Mouse (Mus musculus) neural tube, embryonic 10.5 days (tissue): Measurements from ENCODE around the gene Aoc3.
"Not testable (repeated sequence)": the region's sequence is repeated elsewhere in the genome, so short reads cannot be mapped to it uniquely, and the experiment has no call there.

Experiments
- DNase-seq: peaks from one replicate; pipeline ENCODE4 v3.0.0-alpha.2; 2017; ENCODE audit warnings: low spot score; ENCODE audit errors: extremely low spot score

The Aoc3 gene

GRCm38 (mm10) chr11:101330371-101330924 lies at the start of gene Aoc3:
Aoc3 (plus strand) TSS chr11:101330605.
- DNase-seq = no peak

- DNase-seq = no peak
Observed at GRCm38 (mm10) chr11:101280837-101281236, 49.6 kb upstream of the Aoc3 start.

- DNase-seq = no peak
Observed at GRCm38 (mm10) chr11:101282896-101283295, 47.5 kb upstream of the Aoc3 start.

- DNase-seq = no peak
Observed at GRCm38 (mm10) chr11:101283805-101284204, 46.6 kb upstream of the Aoc3 start.

GRCm38 (mm10) chr11:101287306-101287705 lies 43.1 kb upstream of the Aoc3 start:
- no peak for DNase-seq

GRCm38 (mm10) chr11:101291231-101291630 lies 39.2 kb upstream of the Aoc3 start:
- no peak for DNase-seq

- no peak for DNase-seq
Observed at GRCm38 (mm10) chr11:101295191-101295590, 35.2 kb upstream of the Aoc3 start.

- DNase-seq = no peak
Observed at GRCm38 (mm10) chr11:101300881-101301280, 29.5 kb upstream of the Aoc3 start.

- no peak for DNase-seq
Observed at GRCm38 (mm10) chr11:101301299-101302003, 29.0 kb upstream of the Aoc3 start.

- DNase-seq = peak; percentile 97
Observed at GRCm38 (mm10) chr11:101302004-101302798, 28.2 kb upstream of the Aoc3 start, which contains the start of gene Becn1. Becn1 (minus strand) TSS chr11:101302286.

- DNase-seq = no peak
Observed at GRCm38 (mm10) chr11:101307744-101308143, 22.7 kb upstream of the Aoc3 start.

- DNase-seq = no peak
Observed at GRCm38 (mm10) chr11:101311083-101311482, 19.3 kb upstream of the Aoc3 start.

GRCm38 (mm10) chr11:101312150-101312549 lies 18.3 kb upstream of the Aoc3 start:
- no peak for DNase-seq

GRCm38 (mm10) chr11:101314567-101314966 lies 15.8 kb upstream of the Aoc3 start:
- no peak for DNase-seq

- DNase-seq = no peak
Observed at GRCm38 (mm10) chr11:101315082-101315650, 15.2 kb upstream of the Aoc3 start.

GRCm38 (mm10) chr11:101315665-101316500 lies 14.5 kb upstream of the Aoc3 start, which contains the start of gene Psme3:
Psme3 (plus strand) TSS chr11:101316213.
- DNase-seq = peak; percentile 98

- DNase-seq = no peak
Observed at GRCm38 (mm10) chr11:101316501-101316917, 13.9 kb upstream of the Aoc3 start.

- peak; percentile 64 for DNase-seq
Observed at GRCm38 (mm10) chr11:101323609-101324008, 6.8 kb upstream of the Aoc3 start.

GRCm38 (mm10) chr11:101324763-101325162 lies 5.6 kb upstream of the Aoc3 start, which contains the start of gene Aoc2:
Aoc2 (plus strand) TSS chr11:101325063.
- DNase-seq = no peak

- not testable (repeated sequence) for DNase-seq
Observed at GRCm38 (mm10) chr11:101325201-101325600, 5.2 kb upstream of the Aoc3 start.

GRCm38 (mm10) chr11:101326147-101326546 lies 4.3 kb upstream of the Aoc3 start:
- DNase-seq = no peak
